Mouse (Mus musculus) inflammation-experienced regulatory T-cells, adult 6 months (primary cell): ENCODE measurements around the gene Gstm2. TPM values are rescaled to one million over a fixed set of nuclear protein-coding genes. Genes with fewer than 3 reads are reported as not detected.
A peak's percentile ranks its signal among the peaks of the same experiment; 100 is the strongest.
"Not testable (repeated sequence)": the region's sequence is repeated elsewhere in the genome, so short reads cannot be mapped to it uniquely, and the experiment has no call there.

Experiments
- ATAC-seq: one replicate; pipeline ENCODE4 v1.8.0; 2017
- polyA plus RNA-seq, 3 experiments: library from polyadenylated mRNA; unstranded; fragments of 100-300 nt; shearing (Covaris generic); gene quantifications; one replicate each; pipeline ENCODE4 v1.2.1; 2017

The Gstm2 gene
- not detected for polyA plus RNA-seq

DNA sequence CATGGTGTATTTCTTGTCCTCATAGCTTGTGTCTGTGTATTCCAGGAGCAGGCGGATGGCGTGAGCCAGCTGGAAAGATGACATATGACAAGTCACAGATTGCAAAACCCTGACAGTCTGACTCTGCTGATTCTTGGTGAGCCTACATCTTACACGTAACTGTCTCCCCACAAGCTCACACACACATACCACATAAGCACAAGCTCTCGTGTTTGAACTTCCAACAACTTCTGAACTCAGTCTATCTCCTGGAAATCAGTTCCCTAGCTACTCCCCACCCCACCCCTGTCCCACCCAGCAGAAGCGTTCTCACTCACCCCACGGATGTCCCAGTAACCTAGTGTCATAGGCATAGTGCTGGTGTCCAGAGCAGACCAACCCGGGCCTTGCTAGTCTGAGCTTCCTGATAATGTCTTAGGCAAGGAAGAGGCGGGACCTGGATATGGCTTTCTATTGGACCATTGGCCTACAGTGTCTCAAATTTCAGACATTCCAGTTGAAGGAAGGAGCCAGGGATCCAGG, at the start of gene Gstm2:
Gene Gstm2, minus strand, starts transcription at position 413 of the 522 bp plus-strand sequence.
- ATAC-seq: no peak

DNA sequence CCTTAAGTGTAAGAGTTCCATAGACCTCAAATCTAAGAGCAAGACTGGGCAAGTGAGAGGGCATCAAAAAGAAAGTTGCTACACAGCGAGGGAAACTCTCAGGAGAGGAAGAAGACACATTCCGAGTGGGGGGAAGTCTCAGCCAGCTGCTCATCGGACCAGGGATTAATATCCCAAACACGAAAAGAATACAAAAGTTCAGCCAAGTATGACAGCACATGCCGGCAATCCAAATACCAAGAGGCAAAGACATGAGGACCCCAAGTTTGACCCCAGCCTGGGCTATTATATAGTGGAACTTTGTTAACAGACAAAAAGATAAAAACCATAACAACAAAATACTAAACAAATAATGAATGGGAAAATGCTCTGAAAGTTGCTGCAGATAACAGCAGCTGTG, 46.9 kb upstream of the Gstm2 start:
- no peak for ATAC-seq

DNA sequence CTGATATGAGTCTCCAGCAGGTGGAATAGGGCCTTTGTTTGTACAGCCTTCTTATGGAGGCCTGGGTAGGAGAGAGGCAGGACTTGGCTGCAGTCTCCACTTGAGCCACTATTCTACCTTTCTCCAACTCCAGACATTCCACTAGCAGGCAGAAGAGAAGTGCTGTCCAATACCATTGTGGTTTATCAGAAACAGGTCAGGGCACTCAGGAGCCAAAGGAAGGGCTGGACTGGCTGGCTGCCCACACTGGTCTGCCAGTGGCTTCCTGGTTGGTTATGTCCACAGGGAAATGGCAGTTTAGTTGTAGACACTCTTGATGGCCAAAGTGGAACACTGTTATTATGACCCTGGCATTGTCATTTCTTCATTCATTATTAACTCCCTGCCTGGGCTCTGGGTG, 45.9 kb upstream of the Gstm2 start:
- ATAC-seq: no peak

- no peak for ATAC-seq
Measured at GRCm38 (mm10) chr3:108028641-108029365, 42.5 kb upstream of the Gstm2 start.

DNA sequence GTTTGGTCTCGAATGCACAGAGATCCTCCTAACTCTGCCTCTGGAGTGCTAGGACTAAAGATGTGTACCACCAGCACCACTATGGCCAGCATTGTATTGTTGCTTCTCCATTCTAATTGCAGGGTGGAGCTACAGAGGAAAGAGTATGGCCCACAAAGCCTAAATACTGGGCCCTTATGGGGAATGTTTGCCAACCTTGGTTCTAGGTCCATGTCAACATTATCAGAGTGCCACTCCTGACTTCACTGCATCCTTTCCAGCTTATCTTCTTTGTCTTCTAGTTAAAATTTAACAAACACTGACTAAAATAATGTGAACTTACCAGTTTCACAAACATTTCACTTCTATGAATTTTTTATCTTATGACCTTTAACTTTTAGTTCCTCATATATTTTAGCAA, 40.3 kb upstream of the Gstm2 start:
- no peak for ATAC-seq

DNA sequence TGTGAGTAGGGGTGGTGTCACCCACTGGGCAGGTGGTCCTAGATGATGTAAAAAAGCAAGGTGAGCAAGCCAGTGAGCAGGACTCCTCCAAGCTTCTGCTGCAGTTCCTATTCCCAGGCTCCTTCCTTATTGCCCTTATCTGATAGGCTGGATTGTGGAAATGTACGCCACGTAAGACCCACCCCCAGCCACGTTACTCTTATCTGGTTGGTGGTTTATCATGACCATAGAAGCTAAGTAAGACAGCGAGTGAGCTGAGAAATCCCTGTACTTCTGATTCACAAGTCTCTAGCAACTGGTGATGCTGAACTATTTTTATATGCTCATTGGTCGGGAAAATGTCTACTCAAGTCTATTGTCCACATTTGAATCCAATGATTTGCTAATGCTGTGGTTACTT, 39.8 kb upstream of the Gstm2 start:
- ATAC-seq: no peak

DNA sequence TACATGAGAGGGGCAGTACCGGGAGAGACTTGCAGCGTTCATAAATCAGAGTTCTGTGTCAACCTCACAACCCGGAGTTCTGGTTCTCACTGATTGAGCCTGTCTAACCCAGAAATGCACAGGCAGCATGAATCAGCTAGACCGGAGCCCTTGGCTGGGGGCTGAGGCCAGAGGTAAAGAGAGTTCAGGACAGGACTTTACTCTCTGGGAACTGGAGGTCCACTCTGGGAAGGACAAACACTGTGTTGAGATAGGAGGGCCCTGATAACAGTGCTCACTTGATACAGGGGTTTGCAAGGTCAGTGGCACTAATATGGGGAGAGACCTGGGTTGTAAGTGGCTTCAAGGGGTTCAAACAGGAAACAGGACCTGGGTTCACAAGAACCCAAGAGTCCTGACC, 39.1 kb upstream of the Gstm2 start:
- no peak for ATAC-seq

DNA sequence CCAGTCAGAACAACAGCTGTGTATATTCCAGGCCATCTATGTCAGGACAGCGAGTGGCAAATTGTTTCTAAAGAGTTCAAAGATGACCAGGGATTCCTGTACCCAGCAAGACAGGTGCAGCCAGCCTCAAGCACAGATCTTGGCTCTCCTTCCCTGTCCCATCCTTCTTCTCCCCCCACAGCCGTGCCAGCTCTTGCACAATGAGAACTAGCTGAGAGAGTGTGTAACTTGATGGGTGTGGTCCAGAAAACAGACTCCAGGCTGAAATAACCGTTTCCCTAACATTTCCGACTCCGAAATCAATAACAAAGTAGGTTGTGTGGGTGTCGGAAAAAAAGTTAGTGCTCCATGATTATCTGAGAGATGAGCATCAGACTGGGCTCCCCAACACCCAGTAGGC, 36.4 kb upstream of the Gstm2 start:
- ATAC-seq: no peak

GRCm38 (mm10) chr3:108020351-108021022, 34.2 kb upstream of the Gstm2 start:
- not testable (repeated sequence) for ATAC-seq

DNA sequence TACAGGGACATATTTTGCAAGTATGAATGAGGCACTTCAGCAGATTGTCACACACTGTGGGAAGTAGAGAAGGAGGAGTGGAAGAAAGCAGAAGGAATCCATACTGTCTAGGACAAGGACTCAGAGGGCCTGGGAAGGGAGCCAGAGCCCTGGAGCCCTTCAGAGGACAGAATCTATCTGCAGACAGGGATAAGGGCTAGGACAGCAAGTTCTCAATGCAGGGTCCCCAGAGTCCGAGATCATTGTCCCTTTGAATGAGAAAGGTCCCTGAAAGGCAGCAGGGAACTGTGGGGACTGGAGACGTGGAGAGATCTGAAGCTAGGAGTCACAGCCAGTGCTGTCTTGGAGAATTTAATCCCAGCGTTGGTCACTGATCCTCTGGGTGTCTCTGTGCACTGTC, 33.0 kb upstream of the Gstm2 start:
- not testable (repeated sequence) for ATAC-seq

DNA sequence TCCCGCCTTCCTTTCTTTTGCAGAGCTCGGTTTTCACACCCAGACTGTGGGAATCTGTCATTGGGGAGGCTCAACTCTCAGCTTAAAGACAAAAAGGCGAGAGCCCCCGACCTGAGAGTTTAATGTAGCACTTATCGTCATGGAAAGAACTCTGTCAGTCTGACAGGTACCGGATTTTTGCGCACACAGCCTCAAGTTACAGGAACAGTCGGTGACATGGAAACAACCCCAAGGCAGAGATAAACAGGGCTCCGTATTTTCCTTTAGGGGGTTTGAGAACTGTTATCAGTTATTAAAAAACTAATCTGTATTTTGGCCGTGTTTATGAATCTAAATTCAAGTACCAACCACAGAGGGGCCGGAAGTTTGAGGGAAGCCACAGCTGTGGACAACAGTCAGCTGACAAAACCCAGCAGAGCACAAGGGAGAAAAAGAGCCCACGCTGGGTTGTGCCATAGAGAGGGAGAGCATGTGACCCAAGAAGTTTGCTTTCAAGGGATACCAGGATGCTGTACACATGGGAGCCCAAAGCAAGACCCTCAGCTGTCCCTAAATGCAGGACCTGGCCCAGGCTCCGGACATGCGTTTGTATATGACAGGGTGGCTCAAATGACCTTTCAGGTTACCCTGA, 32.1 kb upstream of the Gstm2 start:
- peak; percentile 17 for ATAC-seq

DNA sequence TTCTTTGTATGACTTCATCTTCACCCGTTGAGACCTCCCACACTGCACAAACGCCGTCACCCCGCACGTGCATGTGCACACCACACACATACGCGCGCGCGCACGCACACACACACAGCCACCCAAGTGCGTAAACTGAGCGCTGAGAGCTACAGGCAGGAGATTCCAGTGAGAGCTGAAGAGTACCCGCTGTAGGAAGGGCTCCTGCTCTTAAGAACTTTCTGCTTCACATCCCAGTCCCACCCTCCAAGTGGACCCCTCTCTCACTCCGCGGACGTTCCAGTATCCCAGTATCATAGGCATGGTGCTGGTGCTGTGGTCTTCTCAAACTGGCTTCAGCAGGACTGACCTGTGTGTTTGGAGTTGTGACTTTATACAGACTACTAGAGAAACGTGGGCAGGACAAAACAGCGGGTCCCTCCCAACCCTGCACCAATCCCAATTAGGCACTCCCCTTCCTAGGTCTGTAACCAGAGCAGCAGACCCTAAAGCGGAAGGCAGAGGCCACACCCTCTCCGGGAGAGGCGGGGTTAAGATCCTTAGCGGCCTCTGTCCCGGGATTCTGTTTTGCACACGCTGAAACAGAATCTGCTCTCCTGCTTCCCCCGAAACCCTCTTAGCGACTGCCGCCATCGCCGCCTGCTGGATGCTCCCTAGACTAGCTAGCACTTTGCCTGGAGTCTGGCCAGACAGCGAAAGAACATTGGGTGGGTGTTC, 31.4 kb upstream of the Gstm2 start, which contains the start of gene Gstm1:
Gene Gstm1, minus strand, starts transcription at position 501 of the 717 bp plus-strand sequence.
- ATAC-seq: peak; percentile 61

DNA sequence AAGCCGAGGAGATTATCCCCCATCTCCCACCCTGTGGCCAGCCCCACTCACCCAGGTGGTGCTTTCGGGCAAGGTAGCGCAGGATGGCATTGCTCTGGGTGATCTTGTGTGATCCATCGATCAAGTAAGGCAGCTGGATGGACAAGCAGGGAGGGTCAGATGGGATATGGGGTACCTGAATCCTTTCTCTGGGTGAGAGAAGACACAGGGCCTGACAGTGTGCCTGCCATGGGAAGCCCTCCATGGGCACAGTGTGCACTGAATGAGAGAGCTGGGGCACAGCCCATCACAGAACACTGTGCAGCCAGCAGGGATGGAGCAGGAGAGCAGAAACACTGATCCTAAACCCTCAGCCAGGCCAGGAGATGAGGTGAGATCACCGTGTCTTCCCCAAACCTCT, 30.2 kb upstream of the Gstm2 start:
- ATAC-seq: not testable (repeated sequence)

DNA sequence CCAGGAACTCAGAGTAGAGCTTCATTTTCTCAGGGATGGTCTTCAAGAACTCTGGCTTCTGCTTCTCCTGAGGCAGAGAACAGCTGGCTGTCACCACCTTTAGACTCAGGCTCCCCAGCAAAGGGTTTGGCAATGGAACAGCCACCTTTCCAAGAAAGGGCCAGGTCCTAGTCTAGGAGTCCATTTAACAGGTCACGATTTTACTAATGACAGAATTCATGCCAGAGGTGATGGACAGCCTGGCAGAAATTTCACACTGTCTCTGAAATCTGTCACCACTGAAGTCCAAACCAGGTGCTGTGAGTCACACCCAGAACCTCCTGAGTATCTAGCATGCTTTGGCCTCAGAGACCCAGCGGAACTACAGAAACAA, 28.7 kb upstream of the Gstm2 start:
- no peak for ATAC-seq

DNA sequence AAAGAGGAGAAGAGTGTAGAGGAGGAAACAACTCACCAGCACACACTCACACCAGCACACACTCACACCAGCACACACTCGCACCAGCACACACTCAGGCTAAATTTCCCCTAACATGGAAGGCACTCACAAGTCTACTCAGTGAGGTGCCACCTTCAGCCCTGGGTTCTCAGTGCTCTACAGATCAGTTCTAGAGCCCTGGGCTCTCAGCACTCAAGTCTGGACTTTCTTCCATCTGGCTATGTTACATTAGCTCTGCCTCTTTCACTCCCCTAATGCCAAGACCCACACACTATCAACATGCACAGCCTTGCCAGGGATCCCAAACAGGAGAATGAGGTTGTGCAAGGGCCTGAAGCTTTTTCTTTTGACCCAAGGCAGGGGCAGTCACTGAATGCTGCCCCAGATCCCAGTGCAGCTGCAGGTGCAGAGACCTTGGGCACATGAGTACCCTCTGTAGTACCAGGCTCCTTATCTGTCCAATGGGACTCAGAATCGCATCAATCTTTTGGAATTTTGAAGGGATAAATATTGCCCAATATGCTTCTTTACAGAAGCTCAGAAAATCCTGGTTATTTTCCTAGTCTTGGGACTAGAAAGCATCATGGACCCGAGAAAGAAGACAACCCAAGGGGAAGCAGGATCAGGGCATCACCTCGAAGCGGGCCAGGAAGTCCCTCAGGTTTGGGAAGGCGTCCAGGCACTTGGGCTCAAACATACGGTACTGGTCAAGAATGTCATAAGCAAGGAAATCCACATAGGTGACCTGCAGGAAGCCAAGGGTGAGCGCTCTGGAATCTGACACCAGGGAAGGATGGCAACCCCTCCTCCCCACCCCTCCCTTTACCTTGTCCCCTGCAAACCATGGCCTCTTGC, 28.1 kb upstream of the Gstm2 start:
- ATAC-seq: no peak

DNA sequence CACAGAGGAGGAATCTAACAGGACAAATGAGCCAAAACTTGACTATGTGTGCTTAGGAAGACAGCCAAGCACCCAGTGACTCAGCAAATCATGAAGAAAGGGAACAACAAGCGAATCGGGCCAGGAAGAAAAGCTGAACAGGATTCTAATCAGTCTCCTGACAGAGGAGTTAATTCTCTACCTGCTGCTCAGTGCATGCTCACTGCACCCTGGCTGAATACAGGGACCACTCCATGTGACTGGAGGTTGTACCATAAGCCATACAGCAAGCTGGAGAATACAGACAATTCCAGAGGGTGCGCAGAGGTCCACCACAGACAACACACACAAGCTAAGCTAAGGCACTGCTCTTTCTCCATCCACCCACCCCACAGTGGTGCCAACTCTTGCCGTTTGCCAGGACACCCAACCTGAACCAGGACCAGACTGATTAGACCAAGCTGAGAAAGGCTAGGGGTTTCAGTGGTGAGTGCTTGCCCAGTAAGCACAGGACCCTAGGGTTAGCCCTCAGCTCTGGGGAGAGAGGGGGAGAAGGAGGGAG, 27.1 kb upstream of the Gstm2 start:
- ATAC-seq: no peak

DNA sequence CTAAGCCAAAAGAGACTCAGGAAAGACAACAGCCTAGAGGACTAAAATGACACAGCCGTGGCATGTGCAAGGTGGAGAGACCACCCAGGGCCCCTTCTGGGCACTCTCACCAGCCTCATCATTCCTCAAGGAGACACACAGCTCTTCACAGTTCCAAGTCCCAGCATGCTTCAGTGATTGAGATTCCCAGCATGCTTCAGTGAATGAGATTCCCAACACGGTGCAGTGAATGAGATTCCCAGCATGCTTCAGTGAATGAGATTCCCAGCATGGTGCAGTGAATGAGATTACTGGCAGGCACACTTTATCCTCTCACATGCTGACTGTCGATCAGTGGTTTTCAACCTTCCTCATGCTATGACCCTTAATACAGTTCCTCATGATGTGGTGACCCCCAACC, 25.3 kb upstream of the Gstm2 start:
- no peak for ATAC-seq

GRCm38 (mm10) chr3:108010286-108010685, 24.0 kb upstream of the Gstm2 start:
- no peak for ATAC-seq

DNA sequence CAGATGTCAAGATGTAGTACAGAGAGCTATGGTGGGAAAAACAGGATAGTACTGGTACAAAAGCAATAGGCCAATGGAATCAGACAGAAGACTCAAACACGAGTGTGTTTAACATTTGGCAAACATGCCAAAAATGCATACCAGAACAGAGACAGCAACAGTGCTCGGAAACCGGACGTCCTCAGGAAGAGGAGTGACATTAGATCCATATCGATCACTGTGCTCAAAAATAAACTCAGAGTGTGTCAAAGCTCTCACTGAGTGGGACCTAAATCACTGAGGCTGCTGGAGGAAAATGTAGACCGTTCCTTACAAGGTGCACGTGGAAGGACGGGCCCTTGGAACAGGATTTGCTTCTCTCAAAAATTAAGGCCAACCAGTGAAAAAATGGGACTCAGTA, 15.8 kb upstream of the Gstm2 start:
- no peak for ATAC-seq

- ATAC-seq: no peak
Measured at GRCm38 (mm10) chr3:107999491-107999890, 13.2 kb upstream of the Gstm2 start.

DNA sequence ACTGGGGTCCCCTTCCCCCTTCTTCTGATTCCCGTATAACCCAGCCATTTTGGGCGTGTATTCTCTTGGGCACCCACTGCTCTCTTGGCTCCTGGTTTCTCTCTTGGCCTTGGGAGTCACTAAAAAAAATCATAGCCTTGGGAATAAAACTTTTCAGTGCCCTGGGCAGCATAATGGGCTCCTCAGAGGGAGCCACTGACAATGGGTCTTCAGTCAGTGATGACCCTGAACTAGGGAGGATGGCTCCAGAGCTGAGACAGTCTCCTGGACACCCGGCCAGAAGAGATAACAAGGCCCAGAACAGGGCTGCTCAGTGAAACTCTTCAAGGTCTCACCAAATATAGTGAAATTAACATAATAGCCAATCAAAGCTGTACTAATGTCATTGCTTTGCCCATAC, 12.3 kb upstream of the Gstm2 start:
- ATAC-seq: no peak

GRCm38 (mm10) chr3:107996576-107996975, 10.3 kb upstream of the Gstm2 start:
- no peak for ATAC-seq
